20 mouse cellular contexts compared by ENCODE assay signal in genomic region chr1:52855904-52856601, GRCm38 (mm10).
"Had no signal": no experiment of that assay in that cellular context is flagged by ENCODE, and none has a peak within 500 bp of the region (broad histone marks: within the 10 kb centered on the region; RNA-seq: fewer than 3 reads in every experiment).

No protein-coding gene starts in this region.

- H3K4me3 ChIP-seq: layer of hippocampus, adult 2 months; midbrain, embryonic 12.5 days; midbrain, embryonic 15.5 days; neural tube, embryonic 12.5 days; neural tube, embryonic 15.5 days had no signal

- H3K9me3 ChIP-seq: midbrain, embryonic 12.5 days; midbrain, embryonic 15.5 days; neural tube, embryonic 12.5 days; neural tube, embryonic 15.5 days had no signal

- H3K27ac ChIP-seq: layer of hippocampus, adult 2 months; liver, embryonic 14.5 days; macrophage; midbrain, embryonic 12.5 days; midbrain, embryonic 15.5 days; neural tube, embryonic 12.5 days; neural tube, embryonic 15.5 days; stomach, postnatal 0 days had no signal

- H3K9ac ChIP-seq: liver, embryonic 14.5 days; liver, postnatal 0 days; lung, embryonic 14.5 days; midbrain, embryonic 12.5 days; midbrain, embryonic 15.5 days; neural tube, embryonic 12.5 days; neural tube, embryonic 15.5 days had no signal

- ATAC-seq: liver, postnatal 0 days; lung, postnatal 0 days; midbrain, embryonic 15.5 days had no signal

- DNase-seq: kidney, adult 9 months; kidney, postnatal 14 days; kidney, postnatal 4 days; layer of hippocampus, adult 9-11 months; liver, postnatal 0 days; lung, embryonic 14.5 days; right cerebral cortex, adult 18-20 months; right cerebral cortex, postnatal 14 days; right cerebral cortex, postnatal 4 days; thymus, adult 2 months; thymus, postnatal 14 days had no signal

- H3K27me3 ChIP-seq: midbrain, embryonic 12.5 days; midbrain, embryonic 15.5 days; neural tube, embryonic 12.5 days; neural tube, embryonic 15.5 days had no signal

- H3K4me2 ChIP-seq: lung, embryonic 14.5 days; midbrain, embryonic 12.5 days; midbrain, embryonic 15.5 days; neural tube, embryonic 12.5 days; neural tube, embryonic 15.5 days had no signal

- H3K4me1 ChIP-seq: midbrain, embryonic 12.5 days; midbrain, embryonic 15.5 days; neural tube, embryonic 12.5 days; neural tube, embryonic 15.5 days had no signal
